Mouse (Mus musculus) spleen, postnatal 14 days (tissue): ENCODE measurements around the gene Mrps6.
"Not testable (repeated sequence)": the region's sequence is repeated elsewhere in the genome, so short reads cannot be mapped to it uniquely, and the experiment has no call there.

Source experiments
- DNase-seq, 2 experiments: peaks; one replicate each; pipeline ENCODE4 v3.0.0; 2021 to 2022; ENCODE audit warnings: low spot score in 2 of 2

Mrps6 gene

DNA sequence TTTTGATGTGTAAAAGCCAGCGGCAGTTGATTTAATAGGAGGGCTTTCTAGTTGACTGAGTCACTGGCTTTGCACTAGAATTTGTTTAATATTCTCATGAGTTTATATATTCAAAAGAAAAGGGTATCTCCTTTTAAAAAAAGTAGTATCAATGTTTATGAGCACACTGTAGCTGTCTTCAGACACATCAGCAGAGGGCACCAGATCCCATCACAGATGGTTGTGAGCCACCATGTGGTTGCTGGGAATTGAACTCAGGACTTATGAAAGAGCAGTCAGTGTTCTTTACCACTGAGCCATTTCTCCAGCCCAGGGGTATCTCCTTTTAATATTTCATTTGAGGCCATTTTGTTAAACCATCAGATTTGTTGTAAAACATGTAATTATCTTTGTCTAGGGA is 4.8 kb downstream of the Mrps6 start:
- DNase-seq: no peak

GRCm38 (mm10) chr16:92064801-92065200 is 6.7 kb downstream of the Mrps6 start:
- DNase-seq: no peak

DNA sequence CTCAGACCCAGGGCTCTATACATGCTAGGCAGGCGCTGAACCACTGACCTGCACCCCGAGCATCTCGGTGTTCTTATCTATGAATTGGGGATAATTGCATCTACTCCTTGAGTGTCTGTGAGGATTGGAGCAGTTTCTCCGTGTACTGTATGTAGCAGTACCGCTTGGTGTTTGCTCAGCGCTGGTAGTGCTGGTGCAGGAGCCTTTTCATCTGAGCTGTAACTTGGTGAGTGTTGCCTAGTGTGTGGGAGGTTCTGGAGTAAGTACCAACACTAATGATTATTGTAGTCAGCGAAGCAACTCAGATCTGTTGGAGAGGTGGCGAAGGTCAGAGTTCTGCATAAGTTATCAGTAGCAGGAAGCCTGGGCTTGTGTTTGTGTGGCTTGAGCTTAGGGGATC is 12.3 kb downstream of the Mrps6 start:
- no peak for DNase-seq

DNA sequence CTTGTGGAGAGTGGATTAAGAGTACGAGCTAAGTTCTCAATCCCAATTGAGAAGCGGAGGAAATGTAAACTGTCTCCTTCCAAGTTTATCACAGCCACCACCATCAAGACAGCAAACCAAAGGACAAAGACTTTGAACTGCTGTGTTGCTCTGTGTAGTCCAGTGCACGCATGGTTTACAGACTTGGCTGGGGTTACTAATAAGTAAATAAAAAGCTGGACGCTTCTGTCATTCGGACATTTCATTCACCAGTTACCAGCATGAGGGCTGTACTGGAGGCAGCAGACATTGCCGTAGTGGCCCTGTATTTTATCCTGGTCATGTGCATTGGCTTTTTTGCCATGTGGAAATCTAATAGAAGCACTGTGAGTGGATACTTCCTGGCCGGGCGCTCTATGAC is 18.7 kb downstream of the Mrps6 start:
- DNase-seq: no peak

DNA sequence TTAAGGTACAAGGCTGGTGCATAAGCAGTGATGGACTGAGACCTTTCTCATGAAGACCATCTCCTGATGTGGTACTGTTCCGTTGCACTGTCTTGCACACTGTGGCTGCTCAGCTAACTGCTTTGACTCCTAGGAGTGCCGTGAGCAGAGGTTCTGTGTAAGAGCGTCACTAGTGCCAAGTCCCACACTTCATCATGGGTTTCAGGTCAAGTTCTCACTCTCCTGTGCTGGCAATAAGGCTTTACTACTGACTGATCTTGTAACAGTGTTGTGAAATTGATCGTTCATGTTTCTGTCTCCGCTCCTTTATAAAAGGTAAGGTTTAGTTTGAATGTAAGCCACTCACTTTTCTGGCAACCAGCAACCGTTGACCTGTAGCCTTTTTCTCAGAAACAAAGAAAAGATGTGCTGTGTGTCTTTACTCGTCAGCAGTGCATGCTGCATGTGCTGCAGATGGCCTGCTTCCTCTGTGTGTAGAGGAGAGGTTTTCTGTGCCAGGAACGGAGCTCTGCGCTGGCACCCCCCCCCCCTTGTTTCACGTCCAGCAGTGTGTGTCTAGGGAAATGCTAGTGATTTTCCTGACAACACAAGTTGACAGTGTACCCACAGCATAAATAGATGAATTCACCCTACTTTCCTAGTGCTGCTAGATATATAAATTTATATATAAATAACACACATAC is 25.8 kb downstream of the Mrps6 start:
- no peak for DNase-seq

DNA sequence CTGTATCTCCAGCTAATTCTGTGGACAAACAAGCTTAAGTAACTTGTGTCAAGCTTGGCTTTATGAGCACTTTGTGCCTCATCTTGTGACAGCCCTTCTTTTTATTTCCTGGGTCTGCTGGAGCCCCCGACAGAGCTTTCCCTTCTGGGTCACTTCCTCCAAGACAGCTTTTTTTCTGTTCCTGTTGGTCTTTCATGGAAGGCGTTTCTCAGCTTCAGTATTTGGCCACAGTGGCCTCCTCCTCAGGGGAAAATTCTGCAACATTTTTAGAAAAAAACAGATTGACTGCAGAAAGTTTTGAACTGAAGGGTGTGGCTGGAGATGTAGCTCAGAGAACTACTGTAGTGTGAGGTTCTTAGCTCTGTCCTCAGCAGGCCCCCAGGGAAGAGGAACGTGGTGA is 31.2 kb downstream of the Mrps6 start:
- no peak for DNase-seq

GRCm38 (mm10) chr16:92091876-92092275 is 33.8 kb downstream of the Mrps6 start:
- DNase-seq: no peak

- no peak for DNase-seq
These were observed 40.4 kb downstream of the Mrps6 start for GRCm38 (mm10) chr16:92098351-92099051.

GRCm38 (mm10) chr16:92099598-92099997 is 41.5 kb downstream of the Mrps6 start:
- no peak for DNase-seq

DNA sequence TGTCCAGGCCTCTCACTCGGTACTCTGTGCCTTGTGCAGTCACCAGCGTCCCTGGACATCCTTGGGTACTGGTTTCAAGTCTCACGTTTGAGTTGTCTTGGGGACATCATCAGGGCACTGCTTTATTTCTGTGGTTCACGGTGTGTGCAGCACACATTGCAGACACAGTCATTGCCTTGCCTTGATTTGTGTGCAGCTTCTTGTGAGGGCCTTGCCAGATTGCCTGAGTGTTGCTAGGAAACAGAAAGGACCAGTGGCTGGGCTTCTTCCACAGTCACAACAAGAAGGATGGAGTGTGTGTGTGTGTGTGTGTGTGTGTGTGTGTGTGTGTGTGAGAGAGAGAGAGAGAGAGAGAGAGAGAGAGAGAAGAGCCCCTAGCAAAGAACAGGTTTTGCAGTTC is 42.0 kb downstream of the Mrps6 start:
- DNase-seq: no peak

DNA sequence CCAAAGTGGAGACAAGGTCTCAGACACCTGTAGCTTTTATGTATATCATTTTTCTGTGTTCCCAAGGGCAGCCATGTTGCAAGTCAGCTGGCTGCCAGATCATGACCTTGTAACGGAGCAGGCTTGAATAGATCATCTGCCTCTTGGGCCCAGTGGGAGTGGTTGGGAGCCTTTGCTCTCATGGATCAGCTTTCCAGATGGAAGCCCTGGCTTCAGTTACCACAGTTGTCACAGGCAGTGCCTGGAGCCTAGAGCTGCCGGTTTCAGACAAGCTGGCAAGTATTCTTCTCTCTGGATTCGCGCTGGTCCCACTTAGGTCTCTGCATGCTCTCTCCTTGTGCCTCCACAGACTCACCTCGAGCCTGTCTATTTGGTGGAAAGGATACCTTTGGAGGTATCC is 44.0 kb downstream of the Mrps6 start:
- no peak for DNase-seq

GRCm38 (mm10) chr16:92102931-92103330 is 44.9 kb downstream of the Mrps6 start:
- DNase-seq: not testable (repeated sequence)

GRCm38 (mm10) chr16:92103572-92104331 is 45.7 kb downstream of the Mrps6 start:
- DNase-seq: no peak

DNA sequence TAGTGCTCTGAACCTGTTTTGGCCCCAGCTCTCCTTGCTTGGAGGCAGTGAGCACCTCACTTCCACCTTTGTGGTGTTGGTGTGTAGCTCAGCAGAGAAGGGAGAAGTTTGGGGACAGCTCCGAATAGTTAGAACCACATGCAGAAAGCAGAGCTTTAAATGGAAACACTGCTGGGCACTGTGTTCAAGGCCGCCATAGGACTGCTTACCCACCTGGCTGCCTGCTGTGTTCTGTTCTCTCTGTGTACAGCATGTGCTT is 46.2 kb downstream of the Mrps6 start:
- DNase-seq: no peak

GRCm38 (mm10) chr16:92104951-92105350 is 46.9 kb downstream of the Mrps6 start:
- no peak for DNase-seq

DNA sequence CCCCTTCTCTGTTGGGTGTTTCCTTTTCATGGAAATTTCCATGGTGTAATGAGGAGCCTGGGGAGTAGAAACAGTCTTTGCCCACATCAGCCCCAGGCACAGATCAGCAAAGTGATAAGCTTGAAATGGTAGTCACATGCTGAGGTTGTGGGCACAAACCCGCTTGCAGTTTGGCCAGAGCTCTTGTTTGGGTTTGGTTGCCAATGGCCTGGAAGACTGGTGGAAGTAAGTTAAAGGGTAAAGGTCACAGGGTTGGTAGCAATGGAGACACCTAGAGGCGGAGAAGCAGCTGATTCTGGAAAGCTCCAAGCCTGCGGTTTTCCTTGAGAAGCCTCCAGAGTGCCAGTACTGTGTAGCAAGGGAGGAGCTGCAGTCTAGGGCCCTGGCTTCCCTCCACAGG is 47.6 kb downstream of the Mrps6 start:
- DNase-seq: no peak

- no peak for DNase-seq
These were observed 49.3 kb downstream of the Mrps6 start for GRCm38 (mm10) chr16:92107346-92107745.

DNA sequence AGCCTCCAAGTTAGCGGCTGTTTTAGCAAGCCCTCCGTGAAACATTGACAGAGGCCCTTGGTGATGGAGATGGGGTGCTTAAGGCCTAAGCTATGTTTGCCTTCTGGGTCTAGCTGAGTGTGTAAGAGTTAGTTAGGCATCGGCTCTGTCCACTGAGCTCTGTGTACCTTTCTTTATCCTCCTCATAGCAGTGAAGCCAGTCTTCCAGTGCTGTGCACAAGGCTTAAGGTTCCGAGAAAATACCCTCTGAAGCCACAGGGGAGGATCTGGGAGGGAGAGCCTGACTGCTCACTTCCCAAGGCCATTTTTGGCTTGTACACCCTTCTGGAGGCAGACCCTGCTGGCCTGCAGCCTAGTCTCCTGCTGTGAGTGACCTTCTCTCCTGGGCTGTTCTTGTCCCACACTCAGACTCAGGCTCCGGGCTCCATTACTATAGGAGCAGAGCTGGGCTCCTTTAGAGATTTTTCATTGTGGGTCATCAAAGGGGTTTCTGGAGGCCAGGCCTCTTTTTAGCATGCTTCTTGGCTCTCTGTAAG is 56.7 kb downstream of the Mrps6 start:
- no peak for DNase-seq

DNA sequence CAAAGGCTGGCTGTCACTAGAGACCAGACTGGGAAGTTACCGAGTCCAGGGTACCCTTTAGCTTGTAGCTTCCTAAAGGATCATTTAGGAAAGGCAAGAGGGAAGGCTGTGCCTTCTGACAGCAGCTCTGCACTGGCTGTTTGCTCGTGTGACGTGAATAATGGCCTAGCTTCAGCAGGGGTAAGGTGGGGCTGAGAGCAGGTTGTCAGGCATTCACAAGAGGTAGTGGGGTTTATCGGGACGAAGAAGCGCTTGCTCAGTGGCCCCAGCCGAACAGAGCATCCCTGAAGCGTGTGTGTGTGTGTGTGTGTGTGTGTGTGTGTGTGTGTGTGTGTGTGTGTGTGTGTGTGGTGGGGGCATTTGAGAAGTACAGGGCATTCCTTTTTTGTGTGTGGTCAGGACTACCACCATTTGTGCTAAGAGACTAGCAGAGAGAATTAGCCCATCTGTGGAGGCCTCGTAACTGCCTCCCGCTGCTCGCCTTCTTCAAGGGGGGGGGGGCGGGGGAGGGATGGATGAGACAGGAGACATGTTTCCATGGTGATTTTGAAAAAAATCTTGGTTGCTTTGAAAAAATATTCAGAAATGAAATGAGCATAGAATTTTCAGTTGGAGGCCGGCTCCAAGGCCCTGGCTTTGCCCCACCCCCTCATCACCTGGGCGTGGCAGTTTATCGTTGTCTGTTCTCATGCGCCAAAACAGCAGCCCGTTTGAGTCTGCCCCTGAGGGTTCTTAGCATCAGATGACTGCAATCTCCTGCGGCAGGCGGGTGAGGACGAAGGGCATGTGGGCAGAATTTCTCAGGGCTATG is 57.7 kb downstream of the Mrps6 start:
- no peak for DNase-seq

DNA sequence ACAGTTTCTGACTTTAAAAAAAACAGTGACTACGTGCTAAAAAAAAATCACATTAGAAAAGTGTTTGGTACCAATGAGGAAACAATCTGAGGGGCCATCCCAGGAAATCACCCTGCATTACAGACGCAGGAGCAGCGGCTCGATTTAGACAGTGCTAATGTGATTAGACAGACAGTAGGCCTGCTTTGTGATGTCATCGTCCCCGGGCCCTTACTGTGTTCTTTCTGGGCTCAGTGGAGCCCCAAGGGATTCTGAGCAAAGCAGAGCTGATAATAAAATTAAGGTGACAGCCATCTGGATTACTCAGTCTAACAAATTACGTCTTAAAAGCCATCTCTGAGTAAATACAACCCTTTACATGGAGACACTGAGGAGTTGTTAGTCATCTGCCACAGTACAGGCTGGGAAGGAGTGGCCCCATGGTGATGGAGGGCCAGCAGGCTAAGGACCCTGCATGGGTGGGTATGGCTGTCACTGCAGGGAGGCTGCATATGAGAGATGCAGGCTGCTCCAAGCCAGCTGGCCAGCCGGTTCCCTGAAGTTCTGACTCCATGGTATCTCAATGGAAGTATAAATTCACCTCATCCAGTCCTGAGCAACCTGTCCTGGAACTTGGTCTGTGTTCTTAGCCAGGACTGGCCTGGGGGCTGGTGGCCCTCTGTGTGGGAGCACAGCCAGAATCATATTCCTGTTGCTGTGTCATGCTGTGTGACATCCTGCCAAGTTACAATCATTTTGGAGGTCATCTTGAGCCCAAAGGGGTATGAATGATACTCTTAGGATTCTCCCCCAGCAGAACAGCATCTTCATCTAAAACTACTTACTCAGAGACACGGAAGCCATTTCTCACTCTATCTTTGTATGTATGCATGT is 59.5 kb downstream of the Mrps6 start:
- no peak for DNase-seq

DNA sequence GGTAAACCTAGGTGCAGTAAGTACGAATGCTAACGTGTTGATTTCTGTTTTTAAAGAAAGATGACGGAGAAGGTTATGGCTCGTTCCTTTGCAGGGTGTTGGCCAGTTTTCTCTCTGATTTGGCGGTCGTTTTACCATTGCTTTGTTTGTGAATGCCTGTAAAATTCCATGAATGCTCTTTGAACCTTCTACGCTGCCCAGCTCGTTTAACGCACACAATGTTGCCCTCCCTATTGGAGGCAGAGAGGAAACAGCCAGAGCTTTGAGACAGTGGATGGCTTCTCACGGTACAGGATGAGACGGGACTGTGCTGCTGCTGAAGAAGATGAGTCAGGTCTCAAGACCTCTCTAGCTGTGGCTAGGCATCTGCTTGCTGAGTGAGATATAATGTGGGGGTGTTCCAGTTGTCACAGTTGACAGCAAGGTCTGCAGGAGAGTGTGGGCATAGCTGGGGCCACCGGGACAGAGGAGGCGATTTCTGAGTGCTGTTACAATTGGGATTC is 61.0 kb downstream of the Mrps6 start:
- DNase-seq: no peak
